Mouse (Mus musculus): ENCODE results near the gene Cyp2t4.
A peak's percentile ranks its signal among the peaks of the same experiment; 100 is the strongest.

The Cyp2t4 gene

GRCm38 (mm10) chr7:27184964-27185363, 31.4 kb downstream of the Cyp2t4 start:
- no peak for DNase-seq (ENCODE audit: low spot score)

- DNase-seq (ENCODE audit: low spot score): no peak
Measured at GRCm38 (mm10) chr7:27185986-27186385, 32.5 kb downstream of the Cyp2t4 start.

GRCm38 (mm10) chr7:27189271-27189931, 35.9 kb downstream of the Cyp2t4 start:
- no peak for DNase-seq (ENCODE audit: low spot score)

- DNase-seq (ENCODE audit: low spot score): no peak
Measured at GRCm38 (mm10) chr7:27192434-27192833, 38.9 kb downstream of the Cyp2t4 start.

- no peak for DNase-seq (ENCODE audit: low spot score)
Measured at GRCm38 (mm10) chr7:27193731-27194130, 40.2 kb downstream of the Cyp2t4 start.

- DNase-seq (ENCODE audit: low spot score): peak; percentile 87
Measured at GRCm38 (mm10) chr7:27195681-27196611, 42.4 kb downstream of the Cyp2t4 start, which contains the start of the genes BC024978 and Snrpa. BC024978 (plus strand) TSS chr7:27195781. Snrpa (minus strand) TSS chr7:27196271.

- DNase-seq (ENCODE audit: low spot score): no peak
Measured at GRCm38 (mm10) chr7:27197136-27197535, 43.6 kb downstream of the Cyp2t4 start.

- DNase-seq (ENCODE audit: low spot score): no peak
Measured at GRCm38 (mm10) chr7:27197634-27198033, 44.1 kb downstream of the Cyp2t4 start.

- no peak for DNase-seq (ENCODE audit: low spot score)
Measured at GRCm38 (mm10) chr7:27198355-27198754, 44.8 kb downstream of the Cyp2t4 start.

- DNase-seq (ENCODE audit: low spot score): no peak
Measured at GRCm38 (mm10) chr7:27198779-27199178, 45.3 kb downstream of the Cyp2t4 start.

- no peak for DNase-seq (ENCODE audit: low spot score)
Measured at GRCm38 (mm10) chr7:27203730-27204449, 50.4 kb downstream of the Cyp2t4 start.

All from urinary bladder, postnatal 25 days (tissue).